Comparison of ENCODE assay signal across 26 mouse cellular contexts in genomic region chr9:10665756-10666155, GRCm38 (mm10).
DNase-seq lines count a peak whose midpoint lies in the region; ATAC-seq and TF ChIP-seq lines count a peak whose summit lies in the region.
"Had no signal": no experiment of that assay in that cellular context is flagged by ENCODE, and none has a peak within 500 bp of the region (broad histone marks: within the 10 kb centered on the region; RNA-seq: fewer than 3 reads in every experiment).

No protein-coding gene starts in this region.

- no peak overlapping the region for H3K27ac ChIP-seq in cerebellum, adult 2 months (ENCODE audit: insufficient read depth, low read length)
- H3K27ac ChIP-seq in lung, embryonic 14.5 days (ENCODE audit: low read depth): no peak overlapping the region
- H3K27ac ChIP-seq in hindbrain, embryonic 11.5 days (ENCODE audit: low read depth, low read length): no peak overlapping the region
- H3K27ac ChIP-seq: embryonic facial prominence, embryonic 10.5 days; hindbrain, embryonic 12.5 days; limb, embryonic 13.5 days; liver, embryonic 12.5 days; midbrain, embryonic 13.5 days; neural tube, embryonic 12.5 days had no signal

- H3K4me3 ChIP-seq in cerebellum, adult 2 months (replicated peaks; ENCODE audit: insufficient read depth, low read depth, low read length): no peak overlapping the region
- no peak overlapping the region for H3K4me3 ChIP-seq in lung, embryonic 14.5 days (ENCODE audit: low read depth, low read length)
- no peak overlapping the region for H3K4me3 ChIP-seq in lung, adult 2 months (replicated peaks; ENCODE audit: extremely low read depth, low read depth, low read length)
- no peak overlapping the region for H3K4me3 ChIP-seq in hindbrain, embryonic 11.5 days (ENCODE audit: low read depth, low read length)
- H3K4me3 ChIP-seq: embryonic facial prominence, embryonic 10.5 days; heart, embryonic 12.5 days; hindbrain, embryonic 12.5 days; limb, embryonic 13.5 days; liver, embryonic 12.5 days; midbrain, embryonic 13.5 days; neural tube, embryonic 12.5 days had no signal

- no peaks in the 10 kb centered on the region for H3K4me1 ChIP-seq in cerebellum, adult 2 months (ENCODE audit: control insufficient read depth, insufficient read depth, low read length)
- no peaks in the 10 kb centered on the region for H3K4me1 ChIP-seq in lung, embryonic 14.5 days (ENCODE audit: insufficient read depth)
- no peaks in the 10 kb centered on the region for H3K4me1 ChIP-seq in lung, adult 2 months (ENCODE audit: control insufficient read depth, insufficient read depth, low read length)
- H3K4me1 ChIP-seq in hindbrain, embryonic 11.5 days (replicated peaks; ENCODE audit: control insufficient read depth, insufficient read depth, low read length): no peaks in the 10 kb centered on the region
- H3K4me1 ChIP-seq: embryonic facial prominence, embryonic 10.5 days; heart, embryonic 12.5 days; hindbrain, embryonic 12.5 days; limb, embryonic 13.5 days; liver, embryonic 12.5 days; midbrain, embryonic 13.5 days; neural tube, embryonic 12.5 days had no signal

- H3K9ac ChIP-seq in lung, embryonic 14.5 days: no peak overlapping the region
- no peak overlapping the region for H3K9ac ChIP-seq in hindbrain, embryonic 11.5 days (ENCODE audit: low read depth, low read length)
- H3K9ac ChIP-seq: forebrain, postnatal 0 days; heart, embryonic 12.5 days; hindbrain, embryonic 12.5 days; limb, embryonic 13.5 days; liver, embryonic 12.5 days; midbrain, embryonic 13.5 days; neural tube, embryonic 12.5 days had no signal

- H3K9me3 ChIP-seq in lung, embryonic 14.5 days (ENCODE audit: low read depth, low read length): no peaks in the 10 kb centered on the region
- H3K9me3 ChIP-seq in hindbrain, embryonic 11.5 days (ENCODE audit: control insufficient read depth, low read length): no peaks in the 10 kb centered on the region
- H3K9me3 ChIP-seq: embryonic facial prominence, embryonic 10.5 days; heart, embryonic 12.5 days; hindbrain, embryonic 12.5 days; limb, embryonic 13.5 days; liver, embryonic 12.5 days; midbrain, embryonic 13.5 days; neural tube, embryonic 12.5 days had no signal

- no peak for TF ChIP-seq POLR2A in cerebellum, adult 2 months (IDR thresholded peaks at IDR 0.05; ENCODE audit: borderline replicate concordance, insufficient read depth, low read length)
- TF ChIP-seq POLR2A in lung, adult 2 months (IDR thresholded peaks at IDR 0.05; ENCODE audit: borderline replicate concordance, extremely low read depth, low read depth, low read length): no peak

- peak; percentile 24 to 41 for DNase-seq in cerebellum, adult 2 months
- DNase-seq in cerebellum, adult 11-12 months: no peak
- DNase-seq in frontal cortex, adult 2 months (ENCODE audit: extremely low spot score in 1 of 2, low spot score in 1 of 2): peak; percentile 28 to 60
- no peak for DNase-seq in frontal cortex, postnatal 14 days (ENCODE audit: low spot score in 2 of 2)
- DNase-seq in lung, embryonic 14.5 days: peak; percentile 6
- no peak for DNase-seq in lung, adult 2 months
- DNase-seq in cerebellum, postnatal 14 days: peak; percentile 30 to 40
- DNase-seq in hindbrain, embryonic 11.5 days (ENCODE audit: low spot score): no peak
- DNase-seq: adrenal gland, postnatal 14 days; forebrain, postnatal 0 days; gastrocnemius, postnatal 14 days; heart, adult 11 months; heart, postnatal 10 days; kidney, postnatal 36 days; layer of hippocampus, adult 9-11 months; lung, adult 18-20 months; thymus, adult 18-20 months; thymus, postnatal 4 days had no signal

- no peak overlapping the region for H3K4me2 ChIP-seq in lung, embryonic 14.5 days
- no peak overlapping the region for H3K4me2 ChIP-seq in hindbrain, embryonic 11.5 days (replicated peaks; ENCODE audit: low read depth, low read length)
- H3K4me2 ChIP-seq: heart, embryonic 12.5 days; hindbrain, embryonic 12.5 days; limb, embryonic 13.5 days; liver, embryonic 12.5 days; midbrain, embryonic 13.5 days; neural tube, embryonic 12.5 days had no signal

- H3K36me3 ChIP-seq in lung, embryonic 14.5 days (ENCODE audit: insufficient read depth): no peaks in the 10 kb centered on the region
- no peaks in the 10 kb centered on the region for H3K36me3 ChIP-seq in hindbrain, embryonic 11.5 days (ENCODE audit: control insufficient read depth, insufficient read depth, low read length)
- H3K36me3 ChIP-seq: embryonic facial prominence, embryonic 10.5 days; heart, embryonic 12.5 days; hindbrain, embryonic 12.5 days; limb, embryonic 13.5 days; liver, embryonic 12.5 days; midbrain, embryonic 13.5 days; neural tube, embryonic 12.5 days had no signal

- no peak for ATAC-seq in lung, embryonic 14.5 days (ENCODE audit: insufficient read depth)
- no peak for ATAC-seq in hindbrain, embryonic 11.5 days (ENCODE audit: low FRiP score)
- ATAC-seq: forebrain, postnatal 0 days; intestine, postnatal 0 days; liver, embryonic 12.5 days; midbrain, embryonic 13.5 days had no signal

- no peak for TF ChIP-seq CTCF in cerebellum, adult 2 months (IDR thresholded peaks at IDR 0.05; ENCODE audit: borderline replicate concordance, insufficient read depth, low read depth, low read length)
- TF ChIP-seq CTCF in lung, embryonic 14.5 days (IDR thresholded peaks at IDR 0.05; ENCODE audit: low read depth): no peak
- no peak for TF ChIP-seq CTCF in lung, adult 2 months (IDR thresholded peaks at IDR 0.05; ENCODE audit: insufficient read depth, low read length)

- H3K27me3 ChIP-seq in cerebellum, adult 2 months (ENCODE audit: control insufficient read depth, insufficient read depth, low read length): no peaks in the 10 kb centered on the region
- H3K27me3 ChIP-seq in lung, embryonic 14.5 days (ENCODE audit: insufficient read depth, low read length): no peaks in the 10 kb centered on the region
- H3K27me3 ChIP-seq in hindbrain, embryonic 11.5 days (ENCODE audit: control insufficient read depth, insufficient read depth, low read length): no peaks in the 10 kb centered on the region
- H3K27me3 ChIP-seq: heart, embryonic 12.5 days; hindbrain, embryonic 12.5 days; limb, embryonic 13.5 days; liver, embryonic 12.5 days; midbrain, embryonic 13.5 days; neural tube, embryonic 12.5 days had no signal

Comparison
In these comparisons a context has a peak if more than half of its experiments do, and no peak if none do; other contexts are left out.
1. DNase-seq: peak in cerebellum, adult 2 months (2 of 2), frontal cortex, adult 2 months (2 of 2), lung, embryonic 14.5 days (single experiment) and cerebellum, postnatal 14 days (2 of 2); none in cerebellum, adult 11-12 months (single experiment), frontal cortex, postnatal 14 days (0 of 2), lung, adult 2 months (single experiment) and hindbrain, embryonic 11.5 days (single experiment).